Mouse (Mus musculus) MEL (cell line): ENCODE data around the gene Cdh4.

Experiments
- CTCF ChIP-seq, 3 experiments: IDR thresholded peaks in 2 of 3; conservative IDR thresholded peaks in 1 of 3; 2 replicates each; pipeline ENCODE4 v1.5.1; 2011 to 2012; ENCODE audit warnings: low read length in 3 of 3, low read depth in 2 of 3, mild to moderate bottlenecking in 2 of 3, improper control_type of control experiment in 1 of 3, inconsistent platforms in 1 of 3, mixed read lengths in 1 of 3, moderate library complexity in 1 of 3; ENCODE audit not compliant: control insufficient read depth in 1 of 3, insufficient read depth in 1 of 3, poor library complexity in 1 of 3, severe bottlenecking in 1 of 3
- EP300 ChIP-seq, 2 experiments: IDR thresholded peaks; 2 replicates each; pipeline ENCODE4 v1.6.1; 2011; ENCODE audit warnings: improper control_type of control experiment in 2 of 2, low read length in 2 of 2, low read depth in 1 of 2, mild to moderate bottlenecking in 1 of 2
- ETS1 ChIP-seq: IDR thresholded peaks from 2 replicates; pipeline ENCODE4 v1.6.1; 2012; ENCODE audit warnings: low read depth, mild to moderate bottlenecking, inconsistent platforms, low read length, improper control_type of control experiment, moderate library complexity
- HCFC1 ChIP-seq: IDR thresholded peaks from 2 replicates; pipeline ENCODE4 v1.6.1; 2012; ENCODE audit warnings: low read depth, mild to moderate bottlenecking, inconsistent platforms, low read length, improper control_type of control experiment, moderate library complexity
- MAFK ChIP-seq: IDR thresholded peaks from 2 replicates; pipeline ENCODE4 v1.6.1; 2011; ENCODE audit warnings: low read depth, mild to moderate bottlenecking, low read length, improper control_type of control experiment, borderline replicate concordance
- MXI1 ChIP-seq: IDR thresholded peaks from 2 replicates; pipeline ENCODE4 v1.6.1; 2011; ENCODE audit warnings: mild to moderate bottlenecking, low read depth, low read length, improper control_type of control experiment
- MYB ChIP-seq: IDR thresholded peaks from 2 replicates; pipeline ENCODE4 v1.6.1; 2011; ENCODE audit warnings: mild to moderate bottlenecking, low read depth, low read length, improper control_type of control experiment
- POLR2A ChIP-seq, 2 experiments: IDR thresholded peaks; 2 replicates each; pipeline ENCODE4 v1.6.1; 2011 to 2012; ENCODE audit warnings: low read length in 2 of 2, mild to moderate bottlenecking in 2 of 2, control low read depth in 1 of 2, improper control_type of control experiment in 1 of 2, low read depth in 1 of 2, moderate library complexity in 1 of 2; ENCODE audit not compliant: control insufficient read depth in 1 of 2, insufficient read depth in 1 of 2, poor library complexity in 1 of 2
- POLR2AphosphoS2 ChIP-seq: IDR thresholded peaks from 2 replicates; pipeline ENCODE4 v1.6.1; 2011; ENCODE audit warnings: low read length, improper control_type of control experiment
- USF1 ChIP-seq: IDR thresholded peaks from 2 replicates; pipeline ENCODE4 v1.6.1; 2014; ENCODE audit warnings: low read depth, mild to moderate bottlenecking, inconsistent platforms, low read length, improper control_type of control experiment, moderate library complexity
- ZMIZ1 ChIP-seq: IDR thresholded peaks from 2 replicates; pipeline ENCODE4 v1.6.1; 2012; ENCODE audit warnings: low read depth, mild to moderate bottlenecking, inconsistent platforms, low read length, improper control_type of control experiment, moderate library complexity
- ZNF384 ChIP-seq: IDR thresholded peaks from 2 replicates; pipeline ENCODE4 v1.6.1; 2012; ENCODE audit warnings: low read depth, mild to moderate bottlenecking, inconsistent platforms, low read length, improper control_type of control experiment

GRCm38 (mm10) chr2:179801042-179801441, 358.8 kb downstream of the Cdh4 start:
- no peak for TF ChIP-seq POLR2A (IDR thresholded peaks at IDR 0.05; ENCODE audit: control insufficient read depth in 1 of 2, insufficient read depth in 1 of 2, low read depth in 1 of 2, low read length in 2 of 2, poor library complexity in 1 of 2)
- TF ChIP-seq ZMIZ1 = no peak
- no peak for TF ChIP-seq HCFC1
- TF ChIP-seq EP300 (IDR thresholded peaks at IDR 0.05; ENCODE audit: low read depth in 1 of 2, low read length in 2 of 2) = no peak
- TF ChIP-seq CTCF (IDR thresholded peaks at IDR 0.05 in 2 of 3, conservative IDR thresholded peaks at IDR 0.05 in 1 of 3; ENCODE audit: control insufficient read depth in 1 of 3, insufficient read depth in 1 of 3, low read depth in 2 of 3, low read length in 3 of 3, poor library complexity in 1 of 3, severe bottlenecking in 1 of 3) = no peak
- no peak for TF ChIP-seq POLR2AphosphoS2
- no peak for TF ChIP-seq MYB
- no peak for TF ChIP-seq ETS1
- TF ChIP-seq USF1 = no peak
- no peak for TF ChIP-seq MXI1
- TF ChIP-seq MAFK = no peak
- no peak for TF ChIP-seq ZNF384
